Mouse (Mus musculus) midbrain, embryonic 14.5 days (tissue): ENCODE data around the gene 1700084M14Rik. TPM values are rescaled to one million over a fixed set of nuclear protein-coding genes. Genes with fewer than 3 reads are reported as not detected.
"Not testable (repeated sequence)": the region's sequence is repeated elsewhere in the genome, so short reads cannot be mapped to it uniquely, and the experiment has no call there.

ENCODE experiments used
- ATAC-seq: fragments of 200-750 bp; cut with Nextera tagmentation; 2 replicates; pipeline ENCODE4 v1.8.0; 2017; ENCODE audit warnings: moderate number of reproducible peaks, moderate library complexity; ENCODE audit not compliant: low FRiP score, low TSS enrichment
- DNase-seq: peaks from one replicate; pipeline ENCODE4 v3.0.0-alpha.2; 2015
- H3K27ac ChIP-seq: fragments of 300-500 bp; sonication (generic); replicated peaks from 2 replicates; pipeline ENCODE4 v1.5.1; 2014; ENCODE audit warnings: mild to moderate bottlenecking, low read depth, low read length, moderate library complexity
- H3K27me3 ChIP-seq: fragments of 300-500 bp; sonication (generic); 2 replicates; pipeline ENCODE4 v1.6.1; 2014; ENCODE audit warnings: low read length, control low read depth, mixed read lengths; ENCODE audit not compliant: control insufficient read depth, insufficient read depth
- H3K36me3 ChIP-seq: fragments of 300-500 bp; sonication (generic); 2 replicates; pipeline ENCODE4 v1.6.1; 2014; ENCODE audit warnings: low read length, control low read depth; ENCODE audit not compliant: control insufficient read depth, insufficient read depth
- H3K4me1 ChIP-seq: fragments of 300-500 bp; sonication (generic); 2 replicates; pipeline ENCODE4 v1.6.1; 2014; ENCODE audit warnings: mild to moderate bottlenecking, antibody characterized with exemption, low read length, control low read depth; ENCODE audit not compliant: control insufficient read depth, insufficient read depth
- H3K4me2 ChIP-seq: fragments of 300-500 bp; sonication (generic); 2 replicates; pipeline ENCODE4 v1.6.1; 2014; ENCODE audit warnings: mild to moderate bottlenecking, low read length, moderate library complexity
- H3K4me3 ChIP-seq: fragments of 300-500 bp; sonication (generic); replicated peaks from 2 replicates; pipeline ENCODE4 v1.5.1; 2014; ENCODE audit warnings: low read depth, low read length
- H3K9ac ChIP-seq: fragments of 300-500 bp; sonication (generic); replicated peaks from 2 replicates; pipeline ENCODE4 v1.6.1; 2014; ENCODE audit warnings: mild to moderate bottlenecking, low read length, moderate library complexity
- H3K9me3 ChIP-seq: fragments of 300-500 bp; sonication (generic); 2 replicates; pipeline ENCODE4 v1.6.1; 2016; ENCODE audit warnings: low read length, control low read depth, mixed read lengths; ENCODE audit not compliant: control insufficient read depth
- WGBS: fragments of 180-500 bp; shearing (Covaris S2); extraction: QIAGEN DNeasy Blood & Tissue Kit; methylation state at CpG from one replicate; pipeline ENCODE4 v1.1.7; 2014; 5-methylcytosine and 5-hydroxymethylcytosine counted together
- polyA plus RNA-seq: library from polyadenylated mRNA; unstranded; fragments of >200 nt; fragmentation: Nextera tagmentation; extraction: Ambion mirVana; gene quantifications from 2 replicates; pipeline ENCODE4 v1.2.1, GENCODE M21; 2014

Gene 1700084M14Rik
- polyA plus RNA-seq, result not detected in 2 replicates

GRCm38 (mm10) chrX:91575811-91576210 is at the start of gene 1700084M14Rik:
TSS of gene 1700084M14Rik (minus strand) at chrX:91575911.
- DNase-seq, H3K36me3 ChIP-seq, H3K4me2 ChIP-seq, H3K27me3 ChIP-seq, H3K4me3 ChIP-seq, H3K27ac ChIP-seq, H3K9me3 ChIP-seq, ATAC-seq, H3K4me1 ChIP-seq, H3K9ac ChIP-seq: not testable (repeated sequence)
- WGBS, result 78% methylated on average over 3 of the region's 3 CpGs

Other genes starting within 250 kb of the 1700084M14Rik start
- not detected in 2 replicates for gene Mageb2, start 244.2 kb downstream of the 1700084M14Rik start, polyA plus RNA-seq
- gene Gm5072, start 183.4 kb downstream of the 1700084M14Rik start, polyA plus RNA-seq, result not detected in 2 replicates
- gene Gm8914, start 95.8 kb downstream of the 1700084M14Rik start, polyA plus RNA-seq, result not detected in 2 replicates
- gene Gm14781, start 56.3 kb upstream of the 1700084M14Rik start, polyA plus RNA-seq, result not detected in 2 replicates
- not detected in 2 replicates for gene Mageb5, start 207.1 kb upstream of the 1700084M14Rik start, polyA plus RNA-seq